ENCODE assay signal across 26 mouse cellular contexts in genomic region chr8:46904731-46905130, GRCm38 (mm10).
"Had no signal": no experiment of that assay in that cellular context is flagged by ENCODE, and none has a peak within 500 bp of the region (broad histone marks: within the 10 kb centered on the region; RNA-seq: fewer than 3 reads in every experiment).

No protein-coding gene starts in this region.

- DNase-seq: gastrocnemius, adult 2 months; gastrocnemius, postnatal 10 days; gastrocnemius, postnatal 36 days; heart, adult 18-20 months; heart, postnatal 10 days; heart, postnatal 36 days; kidney, adult 11 months; kidney, adult 2 months; kidney, adult 9 months; kidney, postnatal 14 days; kidney, postnatal 36 days; layer of hippocampus, adult 9-11 months; layer of hippocampus, postnatal 36 days; left cerebral cortex, postnatal 4 days had no signal

- H3K27me3 ChIP-seq: heart, embryonic 12.5 days; hindbrain, embryonic 13.5 days; hindbrain, embryonic 15.5 days; limb, embryonic 15.5 days had no signal

- H3K4me3 ChIP-seq: gastrocnemius, adult 2 months; heart, embryonic 10.5 days; heart, embryonic 12.5 days; hindbrain, embryonic 13.5 days; hindbrain, embryonic 15.5 days; kidney, embryonic 15.5 days; limb, embryonic 13.5 days; limb, embryonic 15.5 days had no signal

- H3K9ac ChIP-seq: heart, embryonic 12.5 days; hindbrain, embryonic 13.5 days; hindbrain, embryonic 15.5 days; kidney, embryonic 15.5 days; limb, embryonic 13.5 days; limb, embryonic 15.5 days; liver, embryonic 14.5 days had no signal

- H3K4me1 ChIP-seq: heart, embryonic 10.5 days; heart, embryonic 12.5 days; hindbrain, embryonic 13.5 days; hindbrain, embryonic 15.5 days; limb, embryonic 13.5 days; limb, embryonic 15.5 days had no signal

- H3K27ac ChIP-seq: gastrocnemius, adult 2 months; heart, embryonic 10.5 days; hindbrain, embryonic 13.5 days; hindbrain, embryonic 15.5 days; hindbrain, postnatal 0 days; kidney, embryonic 15.5 days; kidney, postnatal 0 days; limb, embryonic 13.5 days; limb, embryonic 15.5 days; liver, embryonic 14.5 days had no signal

- ATAC-seq: hindbrain, postnatal 0 days; intestine, embryonic 16.5 days had no signal

- H3K9me3 ChIP-seq: heart, embryonic 10.5 days; heart, embryonic 12.5 days; hindbrain, embryonic 13.5 days; hindbrain, embryonic 15.5 days; kidney, embryonic 15.5 days; limb, embryonic 13.5 days; limb, embryonic 15.5 days had no signal

- H3K4me2 ChIP-seq: heart, embryonic 12.5 days; hindbrain, embryonic 13.5 days; hindbrain, embryonic 15.5 days; kidney, embryonic 15.5 days; limb, embryonic 13.5 days; limb, embryonic 15.5 days; liver, embryonic 11.5 days had no signal

- H3K36me3 ChIP-seq: heart, embryonic 10.5 days; heart, embryonic 12.5 days; hindbrain, embryonic 13.5 days; hindbrain, embryonic 15.5 days; kidney, embryonic 15.5 days; limb, embryonic 13.5 days; limb, embryonic 15.5 days had no signal
